Mouse (Mus musculus) hindbrain, embryonic 14.5 days (tissue): ENCODE measurements around the gene Tcerg1l. TPM values are rescaled to one million over a fixed set of nuclear protein-coding genes. Genes with fewer than 3 reads are reported as not detected.

Experiments
- ATAC-seq: fragments of 200-750 bp; cut with Nextera tagmentation; 2 replicates; pipeline ENCODE4 v1.8.0; 2017; ENCODE audit warnings: moderate number of reproducible peaks, mild to moderate bottlenecking, moderate TSS enrichment, moderate library complexity; ENCODE audit not compliant: low FRiP score
- DNase-seq: peaks from one replicate; pipeline ENCODE4 v3.0.0-alpha.2; 2015; ENCODE audit warnings: low spot score
- H3K27ac ChIP-seq: fragments of 300-500 bp; sonication (generic); 2 replicates; pipeline ENCODE4 v1.5.1; 2014; ENCODE audit warnings: mild to moderate bottlenecking, moderate library complexity
- H3K27me3 ChIP-seq: fragments of 300-500 bp; sonication (generic); 2 replicates; pipeline ENCODE4 v1.6.1; 2014; ENCODE audit warnings: mild to moderate bottlenecking, low read length, mixed read lengths; ENCODE audit not compliant: control insufficient read depth, insufficient read depth
- H3K36me3 ChIP-seq: fragments of 300-500 bp; sonication (generic); replicated peaks from 2 replicates; pipeline ENCODE4 v1.6.1; 2014; ENCODE audit not compliant: control insufficient read depth, insufficient read depth
- H3K4me1 ChIP-seq: fragments of 300-500 bp; sonication (generic); replicated peaks from 2 replicates; pipeline ENCODE4 v1.6.1; 2014; ENCODE audit warnings: antibody characterized with exemption, low read length, mixed read lengths; ENCODE audit not compliant: control insufficient read depth, insufficient read depth
- H3K4me2 ChIP-seq: fragments of 300-500 bp; sonication (generic); replicated peaks from 2 replicates; pipeline ENCODE4 v1.6.1; 2014; ENCODE audit warnings: mild to moderate bottlenecking, moderate library complexity
- H3K4me3 ChIP-seq: fragments of 300-500 bp; sonication (generic); replicated peaks from 2 replicates; pipeline ENCODE4 v1.5.1; 2014; ENCODE audit warnings: mild to moderate bottlenecking, low read length
- H3K9ac ChIP-seq: fragments of 300-500 bp; sonication (generic); 2 replicates; pipeline ENCODE4 v1.6.1; 2014
- H3K9me3 ChIP-seq: fragments of 300-500 bp; sonication (generic); 2 replicates; pipeline ENCODE4 v1.6.1; 2016; ENCODE audit warnings: low read length; ENCODE audit not compliant: control insufficient read depth
- WGBS: fragments of 180-500 bp; shearing (Covaris S2); extraction: QIAGEN DNeasy Blood & Tissue Kit; methylation state at CpG from one replicate; pipeline ENCODE4 v1.1.7; 2014; 5-methylcytosine and 5-hydroxymethylcytosine counted together
- polyA plus RNA-seq: library from polyadenylated mRNA; unstranded; fragments of >200 nt; fragmentation: Nextera tagmentation; extraction: Ambion mirVana; gene quantifications from 2 replicates; pipeline ENCODE4 v1.2.1, GENCODE M21; 2014

Tcerg1l gene
- polyA plus RNA-seq, 1 experiment from 2014 or later: 39.7 TPM

DNA sequence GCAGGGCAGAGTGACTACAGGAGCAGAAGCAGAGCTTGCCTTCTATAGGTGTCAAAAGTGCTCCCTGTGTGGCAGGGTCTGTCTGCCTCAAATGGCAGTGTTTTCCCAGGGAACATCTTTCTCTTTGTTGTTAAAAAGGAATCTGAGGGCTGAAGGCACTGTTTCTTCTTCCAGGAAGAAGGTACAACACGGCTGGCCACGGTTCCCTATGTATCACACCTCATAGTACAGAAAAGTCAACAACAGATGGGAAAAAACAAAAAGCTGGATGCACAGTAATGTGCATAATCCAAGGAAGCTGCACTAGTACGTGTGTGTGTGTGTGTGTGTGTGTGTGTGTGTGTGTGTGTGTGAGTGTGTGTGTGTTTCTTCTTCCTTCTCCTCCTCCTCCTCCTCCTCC, 215.3 kb downstream of the Tcerg1l start:
- Histone ChIP-seq H3K4me2 (no peak overlapping the region), H3K4me3 (no peak overlapping the region), H3K9ac (no peak overlapping the region), H3K36me3 (no peaks in the 10 kb centered on the region), H3K4me1 (no peaks in the 10 kb centered on the region), H3K27me3 (no peaks in the 10 kb centered on the region), H3K9me3 (no peaks in the 10 kb centered on the region), H3K27ac (no peak overlapping the region)
- ATAC-seq: no peak
- DNase-seq: no peak
- 67% methylated on average over 3 of the region's 3 CpGs for WGBS

DNA sequence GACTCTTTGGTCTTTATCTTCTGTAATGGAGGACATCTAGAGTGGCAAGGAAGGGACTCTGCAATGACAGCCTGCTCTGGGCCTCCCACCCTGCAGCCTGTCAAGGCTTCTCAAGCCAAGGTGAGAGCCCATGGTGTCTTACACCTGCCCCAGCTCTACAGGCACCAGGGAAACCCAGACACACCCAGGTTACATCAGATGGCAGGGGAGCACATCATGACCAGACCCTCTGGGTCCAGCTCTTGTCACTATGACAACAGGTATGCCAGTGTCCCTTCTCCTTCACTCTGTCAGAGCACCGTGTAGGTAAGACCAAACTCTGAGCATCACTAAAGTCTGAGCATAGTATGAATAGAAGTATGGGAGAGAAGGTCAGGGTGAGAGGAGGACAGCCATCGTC, 218.9 kb downstream of the Tcerg1l start:
- H3K4me2 ChIP-seq: no peak overlapping the region
- ATAC-seq (no peak), DNase-seq (no peak)
- no peak overlapping the region for H3K4me3 ChIP-seq
- no peaks in the 10 kb centered on the region for H3K9me3 ChIP-seq
- 80% methylated on average over 2 of the region's 2 CpGs for WGBS
- H3K36me3 ChIP-seq: no peaks in the 10 kb centered on the region
- no peak overlapping the region for H3K27ac ChIP-seq
- no peaks in the 10 kb centered on the region for H3K4me1 ChIP-seq
- H3K27me3 ChIP-seq: no peaks in the 10 kb centered on the region
- H3K9ac ChIP-seq: no peak overlapping the region

DNA sequence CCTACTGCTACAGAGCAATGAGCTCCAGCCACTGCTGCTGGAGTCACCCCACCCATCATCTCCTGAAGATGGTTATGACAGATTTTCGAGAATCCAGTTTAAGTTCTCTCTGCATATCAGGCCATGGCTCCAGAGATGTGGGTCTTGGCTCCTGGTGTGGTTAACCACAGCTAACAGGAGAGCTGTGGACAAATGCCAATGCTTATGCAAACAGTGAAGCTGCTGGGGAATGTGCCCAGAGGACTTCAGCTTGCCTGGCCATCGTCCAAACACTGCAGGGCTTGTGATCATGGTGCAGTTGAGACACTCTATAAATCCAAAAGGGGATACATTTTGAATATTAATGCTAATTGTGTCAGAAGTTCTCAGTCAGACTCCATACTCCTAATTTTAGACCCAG, 221.5 kb downstream of the Tcerg1l start:
- ATAC-seq: no peak
- H3K4me1 ChIP-seq: no peaks in the 10 kb centered on the region
- H3K4me2 ChIP-seq: no peak overlapping the region
- H3K36me3 ChIP-seq: no peaks in the 10 kb centered on the region
- no peak overlapping the region for H3K4me3 ChIP-seq
- 78% methylated on average over 2 of the region's 2 CpGs for WGBS
- no peak for DNase-seq
- no peak overlapping the region for H3K27ac ChIP-seq
- H3K9me3 ChIP-seq: no peaks in the 10 kb centered on the region
- H3K9ac ChIP-seq: no peak overlapping the region
- H3K27me3 ChIP-seq: no peaks in the 10 kb centered on the region

DNA sequence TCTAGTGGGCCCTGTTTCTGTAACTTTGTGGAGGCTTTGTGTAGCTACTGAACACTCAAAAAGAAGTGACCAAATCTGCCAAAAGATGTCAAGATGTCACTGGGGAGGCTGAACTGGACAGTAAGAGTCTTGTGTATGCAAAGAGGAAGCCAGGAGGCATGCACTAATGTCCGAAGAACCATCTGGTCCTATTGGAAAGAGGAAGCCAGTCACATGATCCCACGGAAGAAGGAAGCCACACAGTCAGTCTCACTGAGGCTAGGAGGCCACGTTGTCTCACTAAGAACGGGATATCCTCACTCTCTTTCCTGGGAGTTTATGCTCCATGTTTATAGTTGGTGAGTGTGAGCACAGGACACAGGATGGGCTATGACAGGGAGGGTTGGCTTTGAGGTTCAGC, 227.1 kb downstream of the Tcerg1l start:
- H3K27me3 ChIP-seq: no peaks in the 10 kb centered on the region
- H3K9ac ChIP-seq: no peak overlapping the region
- H3K9me3 ChIP-seq: no peaks in the 10 kb centered on the region
- no peaks in the 10 kb centered on the region for H3K36me3 ChIP-seq
- no peak overlapping the region for H3K4me3 ChIP-seq
- 90% methylated on average over 4 of the region's 4 CpGs for WGBS
- H3K4me1 ChIP-seq: no peaks in the 10 kb centered on the region
- no peak for ATAC-seq
- no peak overlapping the region for H3K4me2 ChIP-seq
- no peak overlapping the region for H3K27ac ChIP-seq
- DNase-seq: no peak
